Mouse (Mus musculus) urinary bladder, postnatal 10 days (tissue): ENCODE data around the gene Mcoln2.
"Not testable (repeated sequence)": the region's sequence is repeated elsewhere in the genome, so short reads cannot be mapped to it uniquely, and the experiment has no call there.

Experiments used
- DNase-seq: peaks from one replicate; pipeline ENCODE4 v3.0.0; 2022; ENCODE audit warnings: low spot score

The Mcoln2 gene

DNA sequence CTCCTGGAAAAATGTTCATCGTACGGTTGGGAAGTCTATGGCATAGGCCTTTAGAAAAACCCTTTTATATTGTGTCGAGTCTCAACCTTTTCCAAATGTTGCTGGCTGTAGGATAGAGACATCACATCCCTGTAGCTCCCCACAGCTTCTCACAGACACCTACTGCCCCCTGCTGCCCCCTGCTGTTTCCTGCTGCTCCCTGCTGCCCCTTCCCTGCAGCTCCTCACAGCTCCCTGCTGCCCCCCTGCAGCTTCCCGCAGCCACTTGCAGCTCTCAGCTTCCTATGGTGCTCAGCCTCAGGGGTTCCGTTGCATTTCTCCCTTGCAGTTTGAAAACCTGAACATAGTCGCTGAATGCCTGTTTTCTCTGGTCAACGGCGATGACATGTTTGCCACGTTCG, 40.3 kb downstream of the Mcoln2 start:
- no peak for DNase-seq

DNA sequence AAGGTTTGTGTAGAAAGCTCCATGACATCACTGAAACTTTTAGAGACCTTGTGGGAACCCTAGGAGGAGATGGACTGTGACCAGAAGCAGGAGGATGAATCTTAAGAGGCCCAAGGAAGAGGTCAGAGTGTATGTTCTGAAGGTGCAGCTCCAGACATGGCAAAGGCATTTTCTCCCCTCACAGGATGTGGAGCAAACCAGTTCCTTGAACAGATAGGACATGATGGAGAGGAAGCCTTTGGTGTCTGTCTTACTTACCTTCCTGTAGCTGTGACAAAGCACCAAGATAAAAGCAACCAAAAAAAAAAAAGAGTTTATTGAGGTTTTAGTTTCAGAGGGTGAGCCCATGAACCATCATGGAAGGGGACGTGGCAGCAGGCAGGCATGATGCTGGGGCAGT, 42.9 kb downstream of the Mcoln2 start:
- DNase-seq, result no peak

DNA sequence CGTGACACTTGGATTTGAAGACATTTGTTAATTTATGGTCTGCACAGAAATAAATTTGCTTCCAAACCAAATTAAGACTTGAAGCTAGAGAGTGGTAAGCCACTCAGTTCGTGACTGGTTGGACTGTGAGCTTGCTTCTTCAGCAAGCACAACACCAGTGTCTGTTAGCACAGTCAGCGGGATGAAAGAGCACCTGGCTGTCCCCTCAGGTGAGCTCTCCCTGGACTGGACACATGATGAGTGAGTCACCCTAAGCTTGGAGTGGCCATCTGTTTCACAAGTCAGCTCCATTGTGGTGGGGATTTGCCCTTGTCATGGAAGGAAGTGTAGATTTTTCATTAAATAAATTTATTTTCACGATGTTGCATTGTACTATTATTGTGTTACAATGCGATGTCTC, 45.5 kb downstream of the Mcoln2 start:
- DNase-seq, result no peak

DNA sequence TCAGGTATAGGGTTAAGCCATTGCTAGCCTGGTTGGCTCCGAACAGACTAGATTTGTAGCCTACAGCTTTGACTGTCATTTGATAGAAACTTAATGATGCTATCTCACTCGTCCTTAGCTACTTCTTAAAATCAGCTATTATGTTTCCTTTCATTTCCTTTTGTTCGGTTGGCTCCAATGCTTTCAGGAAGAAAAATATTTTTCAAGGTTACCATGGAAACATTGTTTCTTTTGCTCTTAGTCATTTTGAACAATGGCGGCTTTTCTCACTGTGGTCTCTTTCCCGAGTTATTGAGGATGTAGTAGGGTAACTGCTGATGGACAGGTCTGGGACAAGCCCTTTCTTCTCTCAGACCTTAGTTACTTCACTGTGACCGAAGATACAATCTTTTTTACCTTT, 46.7 kb downstream of the Mcoln2 start:
- no peak for DNase-seq

DNA sequence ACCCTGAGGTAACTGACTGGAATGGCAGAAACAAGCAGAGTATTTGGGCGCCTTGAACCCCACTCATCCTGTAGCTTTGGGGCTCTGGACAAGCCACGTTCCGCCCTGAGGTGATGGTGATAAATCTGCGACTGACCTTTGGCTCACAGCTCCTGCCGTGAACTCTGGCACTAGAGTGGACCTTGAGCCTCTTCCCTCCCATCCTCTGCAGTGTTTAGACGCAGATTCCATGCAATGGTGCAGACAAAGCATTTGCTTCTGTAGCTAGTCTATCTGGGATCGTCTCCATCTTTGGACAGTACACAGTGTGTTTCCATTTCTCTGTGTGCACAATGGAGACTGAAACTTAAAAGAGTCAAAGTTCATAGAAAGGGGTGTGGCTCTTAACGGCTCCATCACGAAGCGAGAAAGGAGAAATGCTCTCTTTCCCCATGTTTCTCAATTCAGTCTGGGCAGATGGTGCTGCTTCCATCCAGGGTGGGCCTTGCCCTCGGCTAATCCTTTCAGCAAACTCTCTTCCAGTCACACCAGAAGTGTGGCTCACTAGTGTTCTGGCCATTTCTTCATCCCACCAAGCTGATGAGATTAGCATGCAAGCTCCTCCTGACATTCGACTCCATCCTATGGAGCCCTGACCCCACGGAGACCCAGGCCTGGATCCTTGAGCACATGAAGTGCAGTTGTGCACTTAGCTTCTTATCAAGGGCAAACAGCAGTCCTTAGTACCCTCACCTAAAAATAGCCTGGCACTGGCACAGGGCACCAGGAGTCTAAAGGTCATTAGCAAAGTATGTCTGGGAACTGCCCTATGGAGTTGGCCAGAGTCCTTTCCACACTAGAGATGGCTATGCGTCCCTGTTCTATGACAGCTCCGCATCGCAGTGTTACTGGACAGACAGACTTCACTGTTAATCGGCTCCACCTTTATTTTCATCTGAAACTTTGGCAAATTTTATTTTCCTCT, 47.4 kb downstream of the Mcoln2 start:
- no peak for DNase-seq

DNA sequence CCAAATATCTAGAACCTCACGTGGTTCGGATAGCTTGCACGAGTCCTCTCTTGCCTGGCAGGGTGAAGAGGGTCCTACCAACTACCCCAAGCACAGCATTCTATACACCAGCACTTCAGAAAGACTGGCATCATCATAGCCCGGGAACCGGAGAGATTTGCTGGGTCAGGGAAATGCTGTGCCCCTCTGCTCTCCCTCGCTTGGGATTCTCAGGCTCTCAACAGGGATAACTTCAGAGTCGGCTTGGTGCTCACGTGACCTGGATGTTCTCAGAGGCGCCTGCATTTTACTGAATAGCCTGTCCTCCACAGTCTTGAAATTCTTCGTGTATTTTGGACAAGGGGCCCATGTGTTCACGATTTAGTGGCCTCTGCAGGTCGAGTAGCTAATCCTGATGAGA, 48.2 kb downstream of the Mcoln2 start:
- no peak for DNase-seq

DNA sequence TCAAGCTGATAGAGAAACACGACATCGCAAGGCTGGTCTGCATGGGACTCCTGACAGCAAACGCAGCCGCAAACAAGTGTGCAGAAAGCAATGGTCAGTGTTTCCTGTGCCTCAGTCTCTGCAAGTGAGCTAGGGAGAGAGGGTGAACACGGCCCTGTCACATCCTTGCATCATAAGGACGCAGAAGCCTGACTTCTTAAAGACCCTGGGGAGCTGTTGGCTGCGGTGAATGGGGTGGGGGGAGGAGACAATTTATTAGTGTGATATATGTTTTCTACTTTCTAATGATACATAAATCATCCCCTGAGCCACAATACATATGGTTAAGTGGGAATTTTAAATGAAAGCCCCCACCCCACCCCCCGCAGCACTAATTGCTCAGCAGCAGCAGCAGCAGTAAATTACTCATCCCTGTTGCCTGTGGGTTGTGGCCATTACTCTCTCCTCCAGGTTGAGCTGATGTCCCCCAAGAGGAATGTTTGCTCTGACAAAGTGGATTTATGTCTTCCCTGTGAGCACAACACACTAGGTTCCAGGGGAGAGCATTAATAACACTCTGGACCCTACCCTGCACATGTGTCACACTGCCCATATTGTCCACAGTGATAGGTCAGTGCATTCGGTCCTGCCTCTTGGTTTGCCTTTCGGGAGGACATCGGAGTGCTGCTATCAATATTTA, 49.3 kb downstream of the Mcoln2 start:
- DNase-seq, result no peak

DNA sequence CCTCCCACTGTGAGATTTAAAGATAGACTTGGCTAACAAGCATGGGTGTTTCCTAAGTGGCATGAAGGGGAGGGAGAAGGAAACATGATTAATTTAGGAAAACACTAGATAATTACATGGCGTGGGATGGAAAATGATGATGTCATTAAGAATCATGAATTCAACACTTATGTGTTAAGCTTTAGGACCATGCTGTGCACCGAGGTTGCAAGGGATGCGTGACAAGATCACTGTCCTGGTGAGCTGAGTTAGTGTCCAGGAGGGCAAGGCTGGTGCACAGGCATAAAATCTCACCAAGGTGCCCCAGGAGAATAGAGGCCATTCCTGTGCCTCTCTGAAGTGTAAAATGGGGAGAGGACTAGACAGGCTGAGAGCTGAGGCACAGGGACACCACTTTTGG, 49.9 kb downstream of the Mcoln2 start:
- DNase-seq, result no peak

DNA sequence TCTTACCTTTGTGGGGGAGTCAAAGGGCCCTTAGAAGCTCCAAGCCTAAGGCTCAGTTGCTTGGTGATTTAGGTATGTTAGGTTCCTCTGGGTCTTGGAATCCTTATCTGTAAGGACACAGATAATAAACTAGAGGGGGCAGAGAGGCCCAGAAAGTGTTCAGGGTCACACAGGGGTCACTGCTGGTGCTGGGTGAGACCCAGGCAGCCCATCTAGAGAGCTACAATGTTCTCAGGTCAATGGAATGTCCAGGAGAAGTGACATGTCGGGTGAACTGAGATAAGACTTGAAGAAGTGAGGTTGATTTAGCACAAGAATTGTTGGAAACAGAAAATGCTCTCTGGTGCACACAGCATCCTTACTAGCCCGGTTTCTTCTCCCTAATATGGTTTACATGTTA, 54.7 kb downstream of the Mcoln2 start:
- DNase-seq, result no peak

DNA sequence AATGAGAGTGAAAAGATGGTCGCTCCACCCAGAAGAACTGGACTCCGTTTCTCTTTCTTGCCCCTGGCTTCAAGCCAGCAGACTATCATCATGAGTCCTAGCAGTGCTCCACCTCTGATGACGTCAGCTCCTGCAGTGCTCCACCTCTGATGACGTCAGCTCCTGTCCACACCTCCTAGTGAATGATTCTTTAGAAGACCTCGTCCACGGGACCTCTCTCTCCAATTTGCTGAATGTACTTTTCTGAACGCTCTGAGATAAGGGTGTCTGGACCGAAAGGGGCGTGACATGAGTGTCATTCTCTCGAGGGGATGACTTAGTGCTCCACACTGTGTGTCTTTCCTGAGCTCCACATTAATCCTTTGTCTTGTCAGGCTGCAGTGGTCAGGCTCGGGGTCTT, 55.7 kb downstream of the Mcoln2 start:
- no peak for DNase-seq

DNA sequence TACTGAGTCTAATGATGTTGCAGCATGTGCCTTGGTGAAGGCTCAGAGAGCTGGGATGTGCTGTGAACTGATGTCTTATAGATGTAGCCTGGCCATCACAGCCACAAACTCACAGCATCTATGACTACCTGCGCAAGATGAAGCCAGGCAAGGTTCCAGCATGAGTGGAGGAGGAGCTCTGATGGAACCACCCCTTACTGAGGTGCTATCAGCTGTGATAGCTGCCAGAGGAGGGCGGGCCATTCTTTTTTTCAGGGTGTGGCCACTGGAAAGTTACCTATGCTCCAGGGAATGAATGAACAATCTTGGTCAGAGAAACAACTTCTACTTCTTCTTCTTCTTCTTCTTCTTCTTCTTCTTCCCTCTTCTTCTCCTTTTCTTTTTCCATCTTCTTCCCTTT, 57.0 kb downstream of the Mcoln2 start:
- no peak for DNase-seq

DNA sequence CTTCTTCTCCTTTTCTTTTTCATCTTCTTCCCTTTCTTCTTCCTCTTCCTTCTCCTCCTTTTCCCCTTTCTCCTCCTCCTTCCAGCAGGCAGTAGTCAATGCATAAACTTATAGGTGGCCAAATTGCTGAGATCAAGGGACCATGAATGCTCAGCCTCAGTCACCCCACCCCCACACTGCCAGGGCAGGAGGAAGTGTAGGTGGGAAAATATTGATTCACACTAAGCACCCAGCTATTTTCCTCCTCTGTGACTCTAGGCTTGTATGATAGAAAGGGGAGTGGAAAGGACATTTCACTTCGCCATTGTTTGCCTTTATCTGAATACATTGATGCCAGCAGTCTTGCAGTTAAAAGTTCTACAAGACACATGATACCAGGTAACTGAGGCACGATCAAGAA, 57.8 kb downstream of the Mcoln2 start:
- no peak for DNase-seq

DNA sequence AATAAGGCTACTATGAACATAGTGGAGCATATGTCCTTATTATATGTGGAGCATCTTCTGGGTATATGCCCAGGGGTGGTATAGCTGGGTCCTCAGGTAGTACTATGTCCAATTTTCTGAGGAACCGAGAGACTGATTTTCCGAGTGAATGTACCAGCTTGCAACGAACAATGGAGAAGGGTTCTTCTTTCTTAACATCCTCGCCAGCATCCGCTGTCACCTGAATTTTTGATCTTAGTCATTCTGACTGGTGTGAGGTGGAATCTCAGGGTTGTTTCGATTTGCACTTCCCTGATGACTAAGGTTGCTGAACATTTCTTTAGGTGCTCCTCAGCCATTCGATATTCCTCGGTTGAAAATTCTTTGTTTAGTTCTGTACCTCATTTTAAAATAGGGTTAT, 60.1 kb downstream of the Mcoln2 start:
- DNase-seq, result not testable (repeated sequence)

DNA sequence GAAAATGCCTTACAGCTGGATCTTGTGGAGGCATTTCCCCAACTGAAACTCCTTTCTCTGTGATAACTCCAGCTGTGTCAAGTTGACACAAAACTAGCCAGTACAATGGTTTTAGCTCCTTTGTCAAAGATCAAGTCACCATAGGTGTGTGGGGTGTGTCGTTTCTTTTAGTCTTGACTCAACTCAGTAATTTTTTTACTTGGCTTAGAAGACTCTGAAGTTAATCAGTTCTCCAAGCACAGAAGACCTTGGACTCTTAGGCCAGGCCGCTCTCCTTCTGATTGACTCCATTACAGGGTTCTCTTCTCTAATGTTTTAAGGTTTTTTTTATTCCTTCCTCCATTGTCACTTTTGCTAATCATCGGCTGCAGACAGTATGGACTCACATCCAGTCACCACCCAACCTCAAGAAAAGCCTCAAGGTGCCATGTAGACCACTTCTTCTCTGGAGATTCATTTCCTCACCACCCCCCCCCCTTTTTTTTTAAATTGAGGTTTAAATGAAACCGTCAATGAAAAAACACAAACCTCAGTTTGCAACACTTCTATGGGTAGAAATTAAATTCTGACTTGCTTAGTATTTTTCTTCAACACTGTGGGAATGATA, 61.6 kb downstream of the Mcoln2 start:
- no peak for DNase-seq

DNA sequence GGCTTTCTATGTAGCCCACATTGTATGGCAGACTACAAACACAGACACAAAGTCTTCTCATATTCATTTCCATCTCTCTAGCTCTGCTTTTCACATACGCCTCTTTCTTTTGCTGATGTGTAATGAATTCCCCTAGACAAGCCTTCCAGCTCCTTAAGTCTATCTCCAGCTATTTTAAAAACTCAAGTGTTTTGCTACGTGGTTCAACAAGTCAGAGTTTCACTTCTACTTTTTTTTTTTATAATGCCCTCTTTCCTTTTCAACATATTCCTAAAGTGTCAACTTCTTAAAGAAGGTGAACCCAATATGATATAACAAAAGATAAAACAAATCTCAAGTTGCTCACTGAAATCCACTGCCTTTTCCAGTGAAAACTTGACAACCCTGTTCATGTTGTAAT, 62.3 kb downstream of the Mcoln2 start:
- DNase-seq, result no peak

DNA sequence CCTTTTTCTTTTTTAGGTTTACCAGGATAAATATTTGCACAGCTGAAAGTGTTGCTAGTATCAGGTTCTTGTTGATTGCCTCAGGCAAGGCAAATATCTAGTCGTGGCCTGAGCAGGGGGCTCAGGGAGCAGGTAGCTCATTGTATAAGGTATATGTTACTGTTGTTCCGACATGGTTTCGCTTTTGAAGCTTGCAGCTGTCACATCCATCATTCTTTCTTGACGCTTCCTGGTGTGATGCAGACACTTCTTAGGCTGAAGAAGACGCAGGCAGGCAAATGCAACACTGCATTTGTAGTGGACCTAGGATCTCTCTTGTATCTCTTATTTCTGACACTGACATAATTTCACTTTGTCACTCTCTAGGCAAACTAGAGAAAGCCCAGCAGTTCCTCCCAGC, 63.7 kb downstream of the Mcoln2 start:
- DNase-seq, result no peak

DNA sequence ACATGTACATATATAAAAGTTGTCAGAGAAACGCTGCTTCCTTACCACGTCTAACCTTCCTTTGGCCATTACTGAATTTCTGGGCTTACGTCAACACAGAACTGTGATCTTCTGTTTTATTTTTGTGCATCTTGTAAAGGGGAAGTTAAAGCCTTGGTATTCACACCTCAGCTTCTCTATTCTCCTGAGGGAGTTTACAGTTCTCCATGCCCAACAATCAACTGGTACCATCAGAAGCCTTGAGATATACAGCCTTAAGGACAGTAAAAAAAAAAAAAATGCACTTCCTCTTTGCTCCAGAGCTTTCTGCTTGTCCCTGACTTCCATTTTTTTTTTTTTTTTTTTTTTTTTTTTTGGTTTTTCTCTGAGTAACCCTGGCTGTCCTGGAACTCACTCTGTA, 66.9 kb downstream of the Mcoln2 start:
- no peak for DNase-seq

DNA sequence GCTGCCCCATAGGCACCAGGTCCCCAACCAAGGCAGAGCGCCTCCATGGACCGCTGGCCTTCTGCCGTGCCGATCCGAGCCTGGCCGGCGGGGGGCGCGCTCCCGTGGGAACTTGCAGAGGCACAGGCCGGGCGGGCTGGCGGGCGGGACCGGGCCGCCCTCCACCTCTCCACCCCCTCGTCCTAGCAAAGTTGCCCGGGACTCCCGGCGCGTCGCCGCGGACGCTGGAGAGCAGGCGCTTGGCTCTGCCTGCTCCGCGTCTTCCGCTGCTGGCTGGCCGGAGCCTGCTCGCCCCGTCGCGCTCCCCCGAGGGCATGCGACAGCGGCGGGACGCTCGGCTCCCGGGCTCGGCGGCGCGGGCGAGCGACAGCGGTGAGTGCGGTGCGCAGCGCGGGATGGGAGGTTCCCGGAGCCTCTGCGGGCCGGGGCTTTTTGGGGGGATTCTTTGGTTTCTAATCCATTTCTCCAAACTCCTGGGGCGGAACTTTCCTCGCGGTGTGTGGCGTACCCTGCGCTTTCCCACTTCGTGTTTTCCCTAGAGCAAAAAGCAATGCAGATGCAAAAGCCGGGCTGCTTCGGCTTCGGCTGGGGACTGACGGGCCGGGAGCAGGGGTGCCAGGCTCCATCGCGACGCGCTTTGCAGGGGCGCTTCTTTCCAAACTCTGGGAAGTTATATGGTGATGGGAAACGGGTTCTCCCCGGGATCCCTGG, 71.3 kb downstream of the Mcoln2 start, which contains the start of gene Lpar3:
Gene Lpar3, plus strand, starts transcription at position 188 of the 711 bp plus-strand sequence.
- no peak for DNase-seq

DNA sequence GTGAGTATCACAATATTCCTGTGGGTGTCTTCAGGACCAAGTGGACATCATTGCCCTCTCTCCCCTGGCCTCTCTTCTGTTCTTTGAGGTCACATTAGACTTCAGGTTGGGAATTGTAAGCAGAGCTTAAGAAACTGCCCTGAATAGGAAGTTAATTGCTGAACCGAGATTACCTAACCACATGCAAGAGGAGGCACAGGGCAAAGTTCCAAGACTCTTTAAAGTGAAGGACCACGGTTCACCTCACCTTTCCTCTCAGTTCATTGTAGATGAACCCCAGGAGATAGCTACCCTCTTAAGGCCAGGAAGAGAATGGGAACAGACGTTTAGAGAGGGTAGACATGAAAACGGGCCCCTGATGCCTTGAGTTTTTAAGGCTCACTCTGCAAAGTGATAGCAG, 74.6 kb downstream of the Mcoln2 start:
- no peak for DNase-seq

DNA sequence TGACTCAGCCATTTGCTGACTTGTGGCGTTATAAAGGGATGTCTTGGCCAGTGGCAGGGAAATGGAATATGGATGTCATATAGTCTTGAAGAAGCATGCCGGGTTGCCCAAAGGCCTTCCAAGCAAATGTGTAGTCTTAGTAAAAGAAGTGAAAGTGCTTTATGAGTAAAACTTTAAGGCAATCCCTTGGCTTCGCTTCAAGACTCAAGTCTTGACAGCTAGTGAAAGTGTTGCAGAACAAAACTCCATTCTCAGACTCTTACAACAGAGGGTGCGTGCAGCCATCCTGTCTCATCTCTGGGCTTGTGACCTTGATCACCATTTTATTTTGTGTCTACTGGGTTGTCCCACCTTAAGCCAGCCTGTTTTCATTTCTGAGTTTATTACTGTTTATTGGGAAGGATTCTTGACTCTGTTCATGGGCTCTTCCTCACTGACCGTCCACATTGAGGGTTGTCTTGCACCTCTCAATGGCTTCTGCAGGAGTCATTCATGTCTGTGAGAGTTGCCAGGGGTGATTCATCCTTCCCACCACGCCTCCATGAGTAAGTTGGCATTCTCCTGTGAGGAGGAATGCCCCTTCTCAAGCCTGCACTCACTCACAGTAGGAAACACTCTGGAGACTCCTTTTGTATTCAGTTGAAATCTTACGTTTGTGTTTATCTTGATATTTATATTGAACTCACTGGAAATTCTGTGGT, 75.6 kb downstream of the Mcoln2 start:
- DNase-seq, result no peak

DNA sequence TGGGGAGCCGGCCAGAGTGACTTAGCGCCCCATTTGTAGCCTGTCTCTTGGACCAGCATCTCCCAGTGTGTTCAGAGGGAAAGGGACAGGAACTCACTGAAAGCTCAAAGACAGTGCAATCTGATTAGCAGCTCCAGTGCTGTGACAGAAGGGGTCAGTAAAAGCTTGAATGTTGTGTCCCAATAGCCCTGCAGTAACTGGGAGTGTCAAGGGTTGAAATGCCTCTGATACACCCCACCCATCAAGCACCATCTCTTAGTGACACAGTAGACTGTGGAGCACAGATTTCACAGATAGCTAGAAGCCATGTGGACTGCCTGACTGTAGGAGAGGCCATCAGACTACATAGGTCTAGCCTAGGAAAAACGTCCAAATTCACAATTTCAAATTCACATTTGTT, 77.8 kb downstream of the Mcoln2 start:
- DNase-seq, result no peak
